Mouse (Mus musculus): ENCODE measurements around the gene Fdxacb1. TPM values are rescaled to one million over a fixed set of nuclear protein-coding genes. Genes with fewer than 3 reads are reported as not detected.

The Fdxacb1 gene
- polyA plus RNA-seq (2015; fragmentation: Nextera tagmentation; extraction: Ambion mirVana), result 8.4 and 9.1 TPM in 2 replicates

DNA sequence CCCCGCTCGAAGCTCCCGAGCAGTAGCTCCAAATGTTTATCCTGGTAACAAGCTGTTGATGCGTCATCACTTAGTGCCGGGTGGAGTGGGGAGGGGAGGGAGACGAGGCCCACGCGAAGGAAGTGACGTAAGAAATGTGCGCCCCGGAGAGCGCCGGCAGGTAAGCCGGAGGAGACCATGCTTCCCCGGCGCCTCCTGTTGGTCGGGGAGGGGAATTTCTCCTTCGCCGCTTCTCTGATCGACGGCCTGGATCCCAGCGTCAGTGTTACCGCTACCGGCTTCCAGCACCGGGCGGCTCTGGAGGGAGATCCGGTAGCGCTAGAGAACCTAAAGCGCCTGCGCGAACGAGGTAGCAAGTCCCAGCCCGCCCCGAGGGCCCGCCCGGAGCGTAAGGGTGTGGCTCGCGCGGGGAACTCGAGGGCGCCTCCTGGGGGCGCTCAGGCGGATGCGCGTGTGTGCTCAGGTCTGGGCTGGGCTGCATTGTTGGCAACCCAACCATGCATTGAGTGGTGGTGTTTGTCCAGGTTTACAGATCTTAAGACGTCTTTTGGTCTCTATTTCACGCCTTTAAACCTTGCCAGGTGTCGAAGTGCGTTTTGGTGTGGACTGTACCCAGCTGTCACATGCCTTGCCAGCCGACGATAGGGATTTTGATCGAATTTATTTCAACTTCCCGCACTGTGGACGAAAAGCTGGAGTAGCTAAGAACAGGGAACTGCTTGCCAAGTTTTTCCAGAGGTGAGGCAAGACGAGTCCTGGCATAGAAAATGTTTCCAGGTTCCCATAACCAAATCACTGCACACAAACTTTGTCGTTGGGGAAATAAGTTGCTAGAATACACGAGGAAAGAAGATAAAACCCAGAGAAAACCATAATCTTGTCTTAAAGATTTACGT is at the start of gene Fdxacb1:
Fdxacb1 (plus strand) TSS at position 130 of the 896 bp plus-strand sequence.
- peak; percentile 99 for DNase-seq (ENCODE audit: low spot score)

DNA sequence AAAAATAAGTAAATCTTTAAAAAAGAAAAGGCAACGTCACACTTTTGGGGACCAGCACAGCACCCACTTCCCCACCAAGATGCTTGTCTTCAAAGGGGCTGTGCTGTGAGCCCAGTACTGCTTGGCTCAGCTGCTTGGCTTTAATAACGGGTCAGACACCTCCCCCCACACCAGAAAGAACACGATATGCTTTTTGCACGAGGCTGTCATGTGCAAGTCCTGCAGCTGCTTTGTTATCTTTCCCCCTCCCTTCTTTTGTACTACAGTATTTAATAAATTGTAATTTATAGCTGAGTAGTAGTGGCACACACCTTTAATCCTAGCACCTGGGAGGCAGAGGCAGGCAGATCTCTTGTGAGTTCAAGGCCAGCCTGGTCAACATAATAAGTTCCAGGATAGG is 49.2 kb upstream of the Fdxacb1 start:
- no peak for DNase-seq (ENCODE audit: low spot score)

DNA sequence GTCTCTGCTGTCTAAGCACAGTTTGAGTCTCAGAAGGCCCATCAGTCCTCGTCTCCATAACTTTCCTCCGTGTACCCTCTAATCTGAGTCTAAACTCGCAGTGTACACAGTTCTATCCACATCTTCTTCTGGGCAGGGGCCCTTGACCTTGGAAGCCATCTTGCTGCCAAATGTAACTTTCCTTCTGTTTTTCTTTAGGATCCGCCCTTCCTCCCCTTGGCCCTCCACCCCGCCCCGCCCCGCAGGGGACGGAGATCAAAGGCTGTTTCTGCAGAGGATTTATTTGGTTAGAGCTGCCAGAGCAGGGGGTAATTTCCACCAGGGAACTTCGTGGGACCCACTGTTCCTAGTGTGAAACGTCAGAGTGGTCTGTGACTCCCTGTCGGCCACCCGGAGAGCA is 47.0 kb upstream of the Fdxacb1 start:
- no peak for DNase-seq (ENCODE audit: low spot score)

DNA sequence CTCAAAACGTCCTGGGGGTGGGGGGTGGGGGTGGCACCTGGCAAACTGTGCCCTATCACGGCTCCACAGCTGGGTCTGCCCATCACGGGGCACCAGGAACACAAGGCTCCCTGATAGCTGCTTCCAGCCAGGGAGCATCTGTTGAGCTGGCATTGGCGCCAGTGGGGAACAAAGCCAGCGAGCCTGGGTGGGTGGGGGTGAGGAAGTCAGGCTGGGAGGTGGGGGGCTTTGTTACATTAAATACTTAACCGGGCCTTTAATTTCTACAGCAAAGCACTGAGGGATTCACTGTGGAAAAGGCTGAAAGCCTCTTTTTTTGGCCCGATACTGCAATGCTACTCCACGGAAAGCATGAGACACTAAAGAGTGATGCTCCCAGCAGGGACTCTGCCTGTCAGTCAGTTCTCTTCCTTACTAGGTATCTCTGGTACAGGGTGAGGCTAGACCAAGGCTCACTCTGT is 45.6 kb upstream of the Fdxacb1 start:
- no peak for DNase-seq (ENCODE audit: low spot score)

DNA sequence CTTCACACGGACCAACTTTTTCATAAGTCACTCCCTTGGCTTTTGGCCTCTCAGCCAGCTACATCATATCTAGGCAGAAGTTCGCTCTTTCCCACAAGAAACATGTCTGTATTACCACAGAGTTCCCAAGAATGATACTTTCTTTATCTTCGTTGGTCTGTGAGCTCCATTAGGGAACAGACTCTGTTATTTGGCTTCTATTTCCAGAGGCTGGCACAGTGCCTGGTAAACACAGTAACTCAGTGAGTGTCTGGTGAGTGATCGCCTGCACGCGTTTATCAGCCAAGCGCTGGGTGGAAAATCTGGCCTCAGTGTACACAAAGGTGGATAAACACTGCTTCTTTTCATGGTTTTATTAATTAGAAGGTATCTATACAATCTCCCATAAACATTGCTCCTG is 44.6 kb upstream of the Fdxacb1 start:
- no peak for DNase-seq (ENCODE audit: low spot score)

DNA sequence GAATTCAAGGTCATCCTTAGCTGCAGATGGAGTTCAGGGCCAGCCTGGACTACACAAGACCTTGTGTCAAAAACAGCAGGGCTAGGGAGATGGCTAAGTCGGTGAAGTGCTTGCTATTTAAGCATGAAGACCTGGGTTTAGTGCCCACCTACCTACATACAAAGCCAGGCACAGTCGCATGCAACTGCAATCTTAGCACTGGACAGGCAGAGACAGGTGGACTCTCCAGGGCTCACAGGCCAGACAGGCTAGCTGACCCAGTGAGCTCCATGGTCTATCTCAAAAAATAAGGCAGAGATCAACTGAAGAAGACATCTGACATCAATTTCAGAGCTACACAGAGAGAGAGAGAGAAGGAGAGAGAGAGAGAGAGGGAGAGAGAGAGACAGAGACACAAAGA is 43.9 kb upstream of the Fdxacb1 start:
- DNase-seq (ENCODE audit: low spot score), result no peak

DNA sequence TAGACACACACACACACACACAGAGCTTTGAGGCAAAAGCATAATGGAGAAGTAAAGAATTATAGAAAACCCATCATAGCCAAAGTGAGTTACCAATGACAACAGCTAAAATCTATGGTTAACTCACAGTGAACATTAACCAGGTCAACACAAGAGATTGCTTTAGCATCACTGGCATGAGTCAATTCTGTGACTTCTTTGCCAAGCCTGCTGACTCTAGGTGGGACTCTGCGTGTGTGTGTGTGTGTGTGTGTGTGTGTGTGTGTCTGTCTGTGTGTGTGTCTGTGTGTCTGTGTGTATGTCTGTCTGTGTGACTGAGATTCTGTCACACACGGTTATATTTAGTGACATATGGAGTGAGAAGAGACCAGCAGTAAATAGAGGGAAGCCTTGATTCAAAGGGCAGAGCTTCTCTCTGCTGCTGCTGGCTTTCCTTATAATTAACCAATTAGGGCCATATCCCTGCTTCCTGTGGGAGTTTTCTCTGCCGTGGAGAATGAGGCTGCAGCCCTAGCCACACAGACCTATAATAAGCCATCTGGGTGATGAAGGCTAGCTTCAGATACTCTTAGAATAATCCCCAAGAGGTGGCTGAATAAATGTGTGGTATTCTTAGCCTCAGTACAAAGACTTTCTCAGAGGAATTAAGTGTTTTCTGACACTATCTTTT is 43.2 kb upstream of the Fdxacb1 start:
- DNase-seq (ENCODE audit: low spot score), result no peak

DNA sequence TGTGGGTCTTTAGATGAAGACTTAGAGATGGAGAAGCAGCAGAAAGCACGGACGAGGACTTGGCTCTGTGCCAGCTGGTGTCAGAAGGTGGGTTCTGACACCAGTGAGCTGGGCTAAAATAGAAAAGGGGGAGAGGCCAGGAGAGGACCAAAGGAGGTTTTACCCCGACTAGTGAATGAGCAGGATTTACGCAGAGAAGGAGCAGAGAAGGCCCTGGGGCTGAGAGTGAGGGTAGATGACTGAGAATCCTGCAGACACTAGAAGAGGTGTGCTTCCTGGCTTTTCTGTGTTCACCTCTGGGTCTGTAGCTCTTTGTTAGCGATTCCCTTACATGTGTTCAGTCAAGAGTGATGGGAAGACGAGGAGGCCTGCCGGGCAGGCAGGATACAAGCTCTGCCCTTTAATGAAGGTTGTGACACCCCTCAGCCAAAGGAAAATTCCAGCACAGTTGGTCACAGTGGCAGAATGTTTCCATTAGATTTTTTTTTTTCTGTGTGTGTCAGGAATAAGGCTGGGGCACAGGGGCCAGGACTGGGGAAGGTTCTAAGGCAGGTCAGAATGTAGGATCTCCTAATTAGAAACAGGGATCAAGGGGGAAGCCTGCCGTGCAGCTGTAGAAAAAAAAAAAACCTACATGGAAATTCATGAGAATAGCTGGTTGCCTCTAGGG is 42.0 kb upstream of the Fdxacb1 start:
- no peak for DNase-seq (ENCODE audit: low spot score)

DNA sequence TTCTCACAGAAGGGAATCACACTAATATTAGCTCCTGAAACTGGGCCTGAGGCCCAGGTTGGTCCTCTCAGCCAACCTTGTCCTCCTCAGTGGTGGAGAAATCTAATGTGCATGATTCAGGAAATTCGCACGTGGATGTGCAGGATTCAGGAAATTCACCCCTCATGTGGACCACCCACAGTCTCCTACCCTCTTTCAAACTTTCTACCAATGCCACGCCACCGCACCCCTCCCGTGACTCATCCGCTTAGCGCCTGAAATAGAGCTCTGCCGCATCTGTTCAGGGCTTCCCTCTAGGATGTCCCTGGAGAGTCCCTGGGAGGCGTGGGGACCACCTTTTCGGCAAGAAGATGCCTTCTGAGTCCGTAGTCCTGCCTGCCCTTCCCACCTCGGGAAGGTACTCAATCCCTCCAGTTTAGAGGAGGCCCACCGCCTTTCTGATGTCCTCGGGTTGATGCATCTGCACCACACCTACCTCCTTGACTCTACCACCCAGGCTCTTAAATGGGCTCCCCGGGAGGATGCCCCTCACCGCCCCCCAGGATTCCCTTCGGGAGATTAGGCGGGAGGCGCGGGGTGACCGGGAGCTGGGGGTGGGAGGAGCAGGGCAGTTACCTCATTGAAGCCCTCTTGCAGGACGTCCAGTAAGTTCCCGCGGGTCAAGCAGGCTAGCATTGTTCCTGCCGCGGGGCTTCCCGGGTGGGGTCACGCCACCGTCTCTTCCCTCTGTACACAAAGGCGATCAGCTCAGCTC is 40.7 kb upstream of the Fdxacb1 start:
- DNase-seq (ENCODE audit: low spot score), result no peak

DNA sequence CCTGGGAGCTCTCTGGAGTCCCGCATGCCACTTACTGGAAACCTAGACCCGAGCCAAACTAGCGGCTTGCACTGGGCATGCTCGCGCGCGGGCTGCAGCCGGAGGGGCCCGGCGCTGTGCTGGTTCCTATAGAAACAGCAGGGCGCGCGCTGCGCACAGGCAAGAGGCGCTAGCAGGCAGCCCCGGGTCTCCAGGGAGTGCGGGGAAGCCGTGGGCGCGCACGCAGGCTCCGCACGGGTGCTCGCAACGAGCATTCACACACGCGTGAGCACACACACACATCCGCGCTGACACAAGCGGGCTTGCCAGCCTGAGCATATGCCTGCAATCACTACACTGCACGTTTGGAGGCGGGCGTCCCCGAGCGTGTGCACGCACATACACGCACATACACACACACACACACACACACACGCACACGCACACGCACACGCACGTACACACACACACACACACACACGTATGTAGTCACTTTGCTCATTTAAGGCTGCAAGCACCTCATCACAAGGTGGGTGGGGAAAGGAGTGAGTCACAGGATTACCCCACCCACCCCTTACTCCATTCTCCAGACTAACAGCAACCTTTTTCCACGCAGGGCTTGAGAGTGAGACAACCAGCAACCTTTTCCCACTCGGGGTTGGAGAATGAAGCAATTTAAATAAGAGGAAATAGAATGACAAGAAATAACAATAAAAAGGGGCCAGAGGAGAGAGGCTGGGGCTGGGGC is 39.9 kb upstream of the Fdxacb1 start:
- peak; percentile 56 for DNase-seq (ENCODE audit: low spot score)

DNA sequence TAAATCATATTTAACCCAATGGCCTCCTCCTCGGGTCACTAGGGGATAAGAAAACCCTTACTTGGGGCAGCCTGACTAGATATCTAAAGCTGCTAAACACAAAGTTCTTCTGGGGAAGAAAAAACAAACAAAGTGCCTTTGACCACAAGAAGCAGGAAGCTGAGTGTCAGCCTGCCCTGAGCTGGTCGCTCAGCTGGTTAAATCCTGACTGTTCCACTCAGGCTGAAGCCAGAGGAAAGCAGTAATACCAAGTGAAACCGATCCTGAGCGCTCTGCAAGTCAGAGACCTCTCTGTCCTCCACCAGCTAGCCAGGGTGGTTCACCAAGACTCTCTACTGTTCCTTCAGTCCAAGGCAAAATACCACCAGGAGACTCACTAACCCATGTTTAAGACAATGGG is 38.4 kb upstream of the Fdxacb1 start:
- no peak for DNase-seq (ENCODE audit: low spot score)

DNA sequence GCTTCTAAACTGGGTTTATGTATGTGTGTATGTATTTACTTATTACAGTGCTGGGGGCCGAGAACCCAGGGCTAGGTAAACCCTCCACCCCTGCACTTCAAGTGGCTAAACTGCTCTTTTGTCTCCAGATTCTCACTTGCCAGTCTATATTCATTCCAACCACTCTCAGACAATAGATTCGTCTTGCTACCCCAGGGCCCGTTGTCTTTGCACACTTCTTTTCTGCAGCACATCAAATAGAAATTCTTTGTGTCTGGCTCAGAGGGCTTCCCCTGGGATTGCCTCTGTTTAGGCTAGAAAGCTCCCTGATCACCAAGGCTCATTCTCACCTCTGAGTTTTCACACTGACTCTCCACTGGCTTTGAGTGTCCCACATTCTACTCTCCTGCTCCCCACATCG is 35.5 kb upstream of the Fdxacb1 start:
- DNase-seq (ENCODE audit: low spot score), result no peak

DNA sequence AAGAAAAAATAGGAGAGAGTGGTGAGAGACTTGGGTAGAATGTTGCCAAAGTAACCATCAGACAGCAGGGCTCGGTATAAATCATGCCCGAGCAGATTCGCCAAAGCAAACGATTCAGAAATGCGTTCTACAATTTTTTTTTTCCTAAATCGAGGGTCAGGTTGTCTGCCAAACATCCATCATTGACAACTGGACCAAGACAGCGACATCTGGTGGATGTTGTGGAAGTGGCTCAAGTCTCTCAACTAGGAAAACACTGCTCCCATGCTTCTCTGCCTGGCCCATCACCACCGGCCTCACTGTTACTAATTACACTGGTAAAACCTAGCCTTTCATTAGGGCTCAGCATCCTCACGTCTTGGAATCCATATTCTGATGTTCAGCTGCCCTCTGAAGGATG is 33.0 kb upstream of the Fdxacb1 start:
- no peak for DNase-seq (ENCODE audit: low spot score)

DNA sequence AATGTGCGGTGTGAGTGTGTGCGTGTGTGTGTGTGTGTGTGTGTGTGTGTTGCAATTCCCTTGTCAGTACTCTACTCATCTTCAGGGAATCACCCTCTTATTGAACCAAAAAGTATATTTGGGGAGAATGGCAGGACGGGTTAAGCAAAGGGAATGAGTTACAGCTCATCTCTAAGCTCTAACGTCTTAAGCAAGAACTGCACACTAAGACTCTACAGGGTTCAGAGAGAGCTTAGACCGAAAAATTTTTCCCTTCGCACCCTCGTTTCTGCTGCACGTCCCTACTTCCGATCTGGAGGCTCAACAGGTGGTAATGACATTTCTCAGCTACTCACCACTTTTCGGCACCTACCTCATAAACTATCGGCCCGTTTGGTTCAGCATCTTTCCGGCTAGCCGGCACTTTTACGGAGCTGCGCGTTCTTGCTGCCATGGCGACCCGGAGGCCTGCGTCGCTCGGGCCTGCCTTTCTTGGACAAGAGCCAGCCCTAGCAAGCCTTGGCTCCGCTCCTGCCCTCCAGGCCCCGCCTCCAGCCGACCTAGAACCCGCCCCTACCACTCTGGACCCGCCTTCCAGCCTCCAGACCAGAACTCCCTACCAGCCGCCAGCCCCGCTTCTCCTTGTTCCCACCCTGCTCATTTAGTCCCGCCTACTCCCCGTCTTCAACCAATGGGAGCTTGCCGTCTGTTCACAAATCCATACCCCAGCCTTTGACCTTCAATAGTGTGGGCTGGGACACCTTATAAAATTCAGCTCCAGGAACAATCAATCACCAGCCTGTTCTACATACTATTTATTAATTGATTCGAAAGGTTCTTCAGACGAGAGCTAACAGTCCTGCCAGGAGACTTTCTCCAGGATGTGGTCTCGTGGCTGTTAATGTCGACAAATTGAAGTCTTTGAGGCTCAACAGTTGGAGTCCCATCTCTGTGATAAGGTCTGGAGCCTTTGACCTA is 28.8 kb upstream of the Fdxacb1 start, which contains the start of gene Dixdc1:
Dixdc1 (minus strand) TSS at position 604 of the 957 bp plus-strand sequence.
- DNase-seq (ENCODE audit: low spot score), result peak; percentile 65

DNA sequence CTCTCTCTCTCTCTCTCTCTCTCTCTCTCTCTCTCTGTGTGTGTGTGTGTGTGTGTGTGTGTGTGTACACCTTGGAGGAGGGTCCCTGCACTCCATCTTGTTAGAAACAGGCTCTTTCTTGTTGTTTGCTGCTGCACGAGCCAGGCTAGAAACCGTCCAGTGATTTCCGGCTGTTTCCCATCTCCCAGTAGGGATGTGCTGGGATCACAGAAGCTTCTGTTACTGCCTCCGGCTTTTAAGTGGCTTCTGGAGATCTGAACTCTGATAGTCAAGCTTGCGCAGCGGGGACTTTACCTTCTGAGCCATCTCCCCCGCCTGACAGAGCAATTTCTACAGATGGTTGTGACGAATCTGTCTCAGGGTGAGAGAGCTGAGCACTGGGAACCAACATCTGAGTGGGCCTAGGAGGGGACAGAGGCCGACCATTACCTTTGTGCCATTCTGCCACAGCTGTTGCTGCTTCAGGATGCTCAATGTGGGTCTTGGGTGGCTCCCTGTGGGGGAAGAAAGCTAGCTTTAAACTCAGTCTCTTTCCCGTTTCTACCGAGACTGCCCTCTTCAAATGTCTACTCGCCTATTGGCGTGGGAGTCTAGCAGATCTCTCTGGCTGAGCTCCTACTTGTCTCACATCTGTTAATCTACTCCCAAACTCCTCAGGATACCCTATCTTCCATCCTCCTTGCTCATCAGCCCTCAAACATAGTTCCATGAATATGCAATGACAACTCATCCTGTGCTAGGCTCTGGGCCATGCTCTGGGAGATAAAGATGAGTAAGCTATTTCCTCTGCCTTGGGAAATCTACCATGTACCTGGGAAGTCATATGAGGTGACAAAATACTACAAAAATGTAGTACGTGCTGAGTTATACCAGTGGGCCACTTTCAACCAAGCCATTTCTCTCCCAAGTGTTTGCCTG is 26.9 kb upstream of the Fdxacb1 start:
- no peak for DNase-seq (ENCODE audit: low spot score)

DNA sequence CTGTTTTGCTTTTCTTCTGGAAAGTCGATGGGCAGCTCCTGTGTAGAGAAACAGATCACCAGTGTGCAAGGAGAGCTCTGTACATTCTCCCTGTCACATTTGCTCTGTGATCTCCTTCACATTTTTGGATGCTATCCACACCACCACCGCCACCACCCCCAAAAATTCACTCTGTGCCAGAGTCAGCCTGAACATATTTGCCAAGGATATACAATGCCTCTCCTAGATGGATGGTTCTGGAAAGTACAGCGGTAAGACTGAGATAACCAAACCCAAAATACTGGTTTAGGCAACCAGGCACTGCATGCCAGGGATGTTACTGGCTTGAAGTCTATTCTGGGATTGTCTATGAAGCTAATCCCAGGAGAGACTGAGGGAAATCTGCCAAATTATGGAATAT is 25.8 kb upstream of the Fdxacb1 start:
- DNase-seq (ENCODE audit: low spot score), result no peak

DNA sequence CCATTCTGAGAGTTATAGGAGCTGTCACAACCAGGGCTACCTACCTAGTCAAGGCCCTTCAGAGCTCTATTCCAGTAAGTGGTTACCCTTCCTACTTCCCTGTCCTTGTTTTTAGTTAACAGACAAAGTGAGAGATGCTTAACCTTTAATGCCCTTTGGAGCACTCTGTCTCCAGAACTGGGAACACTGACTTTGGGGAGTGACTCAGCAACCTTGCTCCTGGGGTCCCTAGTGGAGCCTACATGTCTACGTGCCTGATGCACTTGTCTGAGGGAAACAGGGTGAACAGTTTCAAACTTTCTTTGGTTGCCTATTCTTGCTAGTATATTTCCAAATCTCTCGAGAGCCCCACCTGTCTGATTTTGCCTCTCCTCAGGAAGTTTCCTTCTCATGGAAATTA is 25.3 kb upstream of the Fdxacb1 start:
- no peak for DNase-seq (ENCODE audit: low spot score)

DNA sequence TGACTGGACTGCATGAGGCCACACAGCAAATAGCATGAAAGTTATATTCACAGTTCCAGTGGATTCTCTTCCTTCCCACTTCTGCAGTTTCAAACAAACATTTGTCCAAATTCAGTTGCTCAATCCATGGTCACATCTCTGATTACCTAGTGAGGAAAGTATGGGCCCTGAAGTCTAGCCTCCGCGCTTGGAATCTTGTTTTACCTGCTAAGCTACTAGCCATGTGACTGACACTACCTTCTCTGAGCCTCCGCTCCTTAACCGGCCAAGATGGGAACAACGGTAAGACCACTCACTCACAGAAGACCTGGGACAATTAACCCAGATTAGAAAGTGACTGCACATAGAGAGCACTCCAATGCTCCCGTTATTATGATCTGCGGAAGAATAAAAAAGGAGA is 22.2 kb upstream of the Fdxacb1 start:
- DNase-seq (ENCODE audit: low spot score), result no peak
